9 mouse cellular contexts compared by ENCODE assay signal in genomic region chr7:63758240-63758826, GRCm38 (mm10).
DNase-seq lines count a peak whose midpoint lies in the region; ATAC-seq and TF ChIP-seq lines count a peak whose summit lies in the region.
"Had no signal": no experiment of that assay in that cellular context is flagged by ENCODE, and none has a peak within 500 bp of the region (broad histone marks: within the 10 kb centered on the region; RNA-seq: fewer than 3 reads in every experiment).

No protein-coding gene starts in this region.

- no peak for TF ChIP-seq POLR2A in myocyte (IDR thresholded peaks at IDR 0.05; ENCODE audit: insufficient read length, low read depth)

- H3K4me1 ChIP-seq in heart, embryonic 12.5 days (replicated peaks), result peaks cover 26% of the 10 kb centered on the region
- H3K4me1 ChIP-seq in embryonic facial prominence, embryonic 10.5 days, result peaks cover 33% of the 10 kb centered on the region
- peaks cover 24% of the 10 kb centered on the region for H3K4me1 ChIP-seq in hindbrain, embryonic 16.5 days (ENCODE audit: control insufficient read depth, insufficient read depth, low read depth, low read length)

- H3K79me2 ChIP-seq in myocyte (ENCODE audit: control insufficient read depth, insufficient read depth), result no peaks in the 10 kb centered on the region

- peak overlapping the region; percentile 48 for H3ac ChIP-seq in myocyte (ENCODE audit: control insufficient read depth, insufficient read length)

- no peaks in the 10 kb centered on the region for H3K9me3 ChIP-seq in heart, embryonic 12.5 days (replicated peaks)
- no peaks in the 10 kb centered on the region for H3K9me3 ChIP-seq in embryonic facial prominence, embryonic 10.5 days
- no peaks in the 10 kb centered on the region for H3K9me3 ChIP-seq in hindbrain, embryonic 16.5 days (ENCODE audit: control insufficient read depth, low read length)

- no peak overlapping the region for H3K27ac ChIP-seq in heart, embryonic 12.5 days (ENCODE audit: poor library complexity, severe bottlenecking)
- no peak overlapping the region for H3K27ac ChIP-seq in embryonic facial prominence, embryonic 10.5 days (replicated peaks)
- peak overlapping the region; percentile 8; the same call in 1 of the 2 replicates for H3K27ac ChIP-seq in hindbrain, embryonic 16.5 days (ENCODE audit: low read depth, low read length)

- 0 out of 2 replicates have a peak overlapping the region, but pooled peaks have one; percentile 6 for H3K9ac ChIP-seq in heart, embryonic 12.5 days
- H3K9ac ChIP-seq in hindbrain, embryonic 16.5 days (ENCODE audit: low read depth, low read length), result peak overlapping the region; percentile 63

- no peak for ATAC-seq in heart, embryonic 12.5 days (ENCODE audit: insufficient number of reproducible peaks, low FRiP score)
- peak; percentile 82 for ATAC-seq in hindbrain, embryonic 16.5 days
- ATAC-seq: Patski had no signal

- H3K4me3 ChIP-seq in heart, embryonic 12.5 days, result peak overlapping the region; percentile 47
- peak overlapping the region; percentile 54 for H3K4me3 ChIP-seq in embryonic facial prominence, embryonic 10.5 days
- H3K4me3 ChIP-seq in hindbrain, embryonic 16.5 days (ENCODE audit: low read length), result peak overlapping the region; percentile 47
- H3K4me3 ChIP-seq in myocyte, result no peak overlapping the region

- no peaks in the 10 kb centered on the region for H3K36me3 ChIP-seq in heart, embryonic 12.5 days
- no peaks in the 10 kb centered on the region for H3K36me3 ChIP-seq in embryonic facial prominence, embryonic 10.5 days (replicated peaks)
- H3K36me3 ChIP-seq in hindbrain, embryonic 16.5 days (ENCODE audit: control insufficient read depth, insufficient read depth, low read length), result no peaks in the 10 kb centered on the region; the same call in 1 of the 2 replicates
- H3K36me3 ChIP-seq in myocyte (ENCODE audit: control insufficient read depth, insufficient read depth), result no peaks in the 10 kb centered on the region

- H3K27me3 ChIP-seq in heart, embryonic 12.5 days (replicated peaks), result peaks cover 90% of the 10 kb centered on the region
- H3K27me3 ChIP-seq in embryonic facial prominence, embryonic 10.5 days (replicated peaks; ENCODE audit: low read depth, poor library complexity, severe bottlenecking), result peaks cover 96% of the 10 kb centered on the region
- peaks cover 47% of the 10 kb centered on the region for H3K27me3 ChIP-seq in hindbrain, embryonic 16.5 days (replicated peaks; ENCODE audit: control insufficient read depth, insufficient read depth, low read length)
- H3K27me3 ChIP-seq in myocyte (ENCODE audit: control insufficient read depth, insufficient read depth, insufficient read length), result peaks cover 31% of the 10 kb centered on the region

- DNase-seq in heart, adult 9 months (ENCODE audit: low spot score in 2 of 2), result no peak
- peak; percentile 30 for DNase-seq in CD4-positive helper T cell, adult 2 months (ENCODE audit: low read depth, low spot score)
- DNase-seq in embryonic facial prominence, embryonic 10.5 days (ENCODE audit: low spot score), result no peak
- DNase-seq in gastrocnemius, postnatal 4 days (ENCODE audit: low spot score in 2 of 2), result no peak
- no peak for DNase-seq in layer of hippocampus, postnatal 14 days (ENCODE audit: low spot score in 2 of 2)

- peak overlapping the region; percentile 74 for H3K4me2 ChIP-seq in heart, embryonic 12.5 days
- H3K4me2 ChIP-seq in hindbrain, embryonic 16.5 days (ENCODE audit: low read length), result peak overlapping the region; percentile 62
- H3K4me2 ChIP-seq in myocyte (ENCODE audit: low read depth), result peak overlapping the region; percentile 58

- WGBS in heart, embryonic 12.5 days, result under 1% methylated on average over 76 of the region's 97 CpGs
- WGBS in embryonic facial prominence, embryonic 10.5 days, result under 1% methylated on average over 97 of the region's 97 CpGs
- 1% methylated on average over 83 of the region's 97 CpGs for WGBS in hindbrain, embryonic 16.5 days

TF ChIP-seq in myocyte, 11 proteins besides CTCF, POLR2A, EP300 and RAD21:
- TF ChIP-seq MYOD1 (IDR thresholded peaks at IDR 0.05; ENCODE audit: control insufficient read depth in 1 of 3, insufficient read length in 2 of 3, low read depth in 2 of 3), result no peak
- TF ChIP-seq CEBPB (IDR thresholded peaks at IDR 0.05; ENCODE audit: insufficient read depth, poor library complexity, severe bottlenecking), result no peak
- TF ChIP-seq USF1 (IDR thresholded peaks at IDR 0.05; ENCODE audit: low read depth), result no peak
- no peak for TF ChIP-seq REST (IDR thresholded peaks at IDR 0.05; ENCODE audit: insufficient read depth, insufficient read length)
- TF ChIP-seq SRF (IDR thresholded peaks at IDR 0.05; ENCODE audit: control insufficient read depth, insufficient read length, low read depth), result no peak
TF ChIP-seq in myocyte: peak in this region for 0.
